Mouse (Mus musculus): Measurements from ENCODE around the gene Hbq1a.

- TF ChIP-seq CTCF (IDR thresholded peaks at IDR 0.05; ENCODE audit: borderline replicate concordance, insufficient read depth, low read depth, low read length), result no peak
- no peak for TF ChIP-seq POLR2A (IDR thresholded peaks at IDR 0.05; ENCODE audit: borderline replicate concordance, insufficient read depth, low read length)
Measured at GRCm38 (mm10) chr11:32281416-32282144, 18.3 kb upstream of the Hbq1a start.

Data from cerebellum, adult 2 months (tissue).